Mouse (Mus musculus) CH12.LX (cell line): ENCODE results near the gene Ffar2. TPM values are rescaled to one million over a fixed set of nuclear protein-coding genes. Genes with fewer than 3 reads are reported as not detected.

Experiments
- DNase-seq: peaks from one replicate; pipeline ENCODE4 v3.0.0-alpha.2; 2013; ENCODE audit errors: extremely low read depth
- H3K27ac ChIP-seq: 2 replicates; pipeline ENCODE4 v1.5.1; 2012; ENCODE audit warnings: low read depth, mild to moderate bottlenecking, control low read depth, moderate library complexity; ENCODE audit not compliant: insufficient read depth
- H3K27me3 ChIP-seq: replicated peaks from 2 replicates; pipeline ENCODE3; 2012; ENCODE audit warnings: inconsistent platforms
- H3K36me3 ChIP-seq, 2 experiments: replicated peaks in 1 of 2; 2 replicates each; pipeline versions ENCODE3 to v1.6.1; 2012; ENCODE audit warnings: inconsistent platforms in 1 of 2, low read length in 1 of 2, mild to moderate bottlenecking in 1 of 2, mixed read lengths in 1 of 2, moderate library complexity in 1 of 2; ENCODE audit not compliant: control insufficient read depth in 1 of 2, insufficient read depth in 1 of 2
- H3K4me1 ChIP-seq, 2 experiments: 2 replicates each; pipeline ENCODE4 v1.6.1; 2012; ENCODE audit warnings: inconsistent platforms in 1 of 2, moderate library complexity in 1 of 2; ENCODE audit not compliant: insufficient read depth in 2 of 2, control insufficient read depth in 1 of 2
- H3K4me2 ChIP-seq: 2 replicates; pipeline ENCODE4 v1.6.1; 2012; ENCODE audit warnings: low read depth, mild to moderate bottlenecking, control low read depth; ENCODE audit not compliant: poor library complexity, insufficient read depth, severe bottlenecking
- H3K4me3 ChIP-seq, 3 experiments: fragments of 150-350 bp in 1 of 3; sonication (generic) in 1 of 3; replicated peaks in 1 of 3; 2 replicates each; pipeline versions ENCODE3 to v1.5.1; 2011 to 2012; ENCODE audit warnings: low read depth in 2 of 3, low read length in 2 of 3, mild to moderate bottlenecking in 2 of 3, moderate library complexity in 2 of 3, control low read depth in 1 of 3, improper control_type of control experiment in 1 of 3, inconsistent platforms in 1 of 3, mixed read lengths in 1 of 3; ENCODE audit not compliant: poor library complexity in 1 of 3
- H3K79me2 ChIP-seq: replicated peaks from 2 replicates; pipeline ENCODE4 v1.6.1; 2012; ENCODE audit warnings: mild to moderate bottlenecking, moderate library complexity; ENCODE audit not compliant: control insufficient read depth, poor library complexity, insufficient read depth, severe bottlenecking; ENCODE audit errors: extremely low read depth
- H3K9ac ChIP-seq: 2 replicates; pipeline ENCODE4 v1.6.1; 2012; ENCODE audit warnings: low read depth, mild to moderate bottlenecking, control low read depth, moderate library complexity; ENCODE audit not compliant: insufficient read depth
- H3K9me3 ChIP-seq: replicated peaks from 2 replicates; pipeline ENCODE3; 2012; ENCODE audit warnings: low read length, inconsistent platforms, mixed read lengths
- BHLHE40 ChIP-seq: IDR thresholded peaks from 2 replicates; pipeline ENCODE4 v1.6.1; 2011; ENCODE audit warnings: mild to moderate bottlenecking, low read depth, low read length, improper control_type of control experiment
- CHD1 ChIP-seq: IDR thresholded peaks from 2 replicates; pipeline ENCODE4 v1.6.1; 2012; ENCODE audit warnings: low read depth, low read length, improper control_type of control experiment, inconsistent platforms
- CHD2 ChIP-seq: IDR thresholded peaks from 2 replicates; pipeline ENCODE4 v1.6.1; 2011; ENCODE audit warnings: low read length, improper control_type of control experiment
- E2F4 ChIP-seq: IDR thresholded peaks from 2 replicates; pipeline ENCODE4 v1.6.1; 2011; ENCODE audit warnings: low read depth, low read length, improper control_type of control experiment; ENCODE audit not compliant: insufficient replicate concordance
- ELF1 ChIP-seq: IDR thresholded peaks from 2 replicates; pipeline ENCODE4 v1.6.1; 2014; ENCODE audit warnings: low read depth, mild to moderate bottlenecking, inconsistent platforms, low read length, improper control_type of control experiment
- GABPA ChIP-seq: IDR thresholded peaks from 2 replicates; pipeline ENCODE4 v1.6.1; 2012; ENCODE audit warnings: low read depth, low read length, improper control_type of control experiment, inconsistent platforms; ENCODE audit not compliant: insufficient replicate concordance
- HCFC1 ChIP-seq: IDR thresholded peaks from 2 replicates; pipeline ENCODE4 v1.6.1; 2012; ENCODE audit warnings: low read depth, mild to moderate bottlenecking, inconsistent platforms, low read length, improper control_type of control experiment
- IRF4 ChIP-seq: IDR thresholded peaks from 2 replicates; pipeline ENCODE4 v1.6.1; 2014; ENCODE audit warnings: low read depth, mild to moderate bottlenecking, inconsistent platforms, low read length, improper control_type of control experiment
- KAT2A ChIP-seq: IDR thresholded peaks from 2 replicates; pipeline ENCODE4 v1.6.1; 2012; ENCODE audit warnings: low read length, improper control_type of control experiment, inconsistent platforms; ENCODE audit not compliant: insufficient replicate concordance
- MAFK ChIP-seq: IDR thresholded peaks from 2 replicates; pipeline ENCODE4 v1.6.1; 2011; ENCODE audit warnings: low read length, improper control_type of control experiment; ENCODE audit not compliant: insufficient replicate concordance
- MAZ ChIP-seq: IDR thresholded peaks from 2 replicates; pipeline ENCODE4 v1.6.1; 2012; ENCODE audit warnings: low read depth, mild to moderate bottlenecking, inconsistent platforms, low read length, improper control_type of control experiment, moderate library complexity
- MEF2A ChIP-seq: IDR thresholded peaks from 2 replicates; pipeline ENCODE4 v1.6.1; 2014; ENCODE audit warnings: low read depth, mild to moderate bottlenecking, inconsistent platforms, low read length, improper control_type of control experiment, borderline replicate concordance
- MXI1 ChIP-seq: IDR thresholded peaks from 2 replicates; pipeline ENCODE4 v1.6.1; 2011; ENCODE audit warnings: mild to moderate bottlenecking, low read depth, low read length, improper control_type of control experiment
- MYC ChIP-seq: IDR thresholded peaks from 2 replicates; pipeline ENCODE4 v1.6.1; 2011; ENCODE audit warnings: low read depth, mild to moderate bottlenecking, improper control_type of control experiment, low read length
- NELFE ChIP-seq: IDR thresholded peaks from 2 replicates; pipeline ENCODE4 v1.6.1; 2011; ENCODE audit warnings: low read depth, low read length, improper control_type of control experiment
- NRF1 ChIP-seq: IDR thresholded peaks from 2 replicates; pipeline ENCODE4 v1.6.1; 2014; ENCODE audit warnings: low read depth, mild to moderate bottlenecking, inconsistent platforms, low read length, improper control_type of control experiment, moderate library complexity
- PAX5 ChIP-seq: IDR thresholded peaks from 2 replicates; pipeline ENCODE4 v1.6.1; 2012; ENCODE audit warnings: low read length, inconsistent platforms, mixed read lengths
- POLR2AphosphoS2 ChIP-seq: IDR thresholded peaks from 2 replicates; pipeline ENCODE4 v1.6.1; 2011; ENCODE audit warnings: low read depth, low read length, improper control_type of control experiment
- RAD21 ChIP-seq: IDR thresholded peaks from 2 replicates; pipeline ENCODE4 v1.6.1; 2011; ENCODE audit warnings: low read depth, mild to moderate bottlenecking, low read length, improper control_type of control experiment, moderate library complexity
- RCOR1 ChIP-seq: conservative IDR thresholded peaks from 2 replicates; pipeline ENCODE4 v1.6.1; 2012; ENCODE audit warnings: low read depth, mild to moderate bottlenecking, inconsistent platforms, low read length, improper control_type of control experiment
- TBP ChIP-seq: conservative IDR thresholded peaks from 2 replicates; pipeline ENCODE4 v1.6.1; 2011; ENCODE audit warnings: low read depth, low read length, improper control_type of control experiment
- USF1 ChIP-seq: IDR thresholded peaks from 2 replicates; pipeline ENCODE4 v1.6.1; 2014; ENCODE audit warnings: low read depth, mild to moderate bottlenecking, inconsistent platforms, low read length, improper control_type of control experiment
- USF2 ChIP-seq: conservative IDR thresholded peaks from 2 replicates; pipeline ENCODE4 v1.6.1; 2011; ENCODE audit warnings: low read depth, low read length, improper control_type of control experiment
- ZC3H11A ChIP-seq: IDR thresholded peaks from 2 replicates; pipeline ENCODE4 v1.6.1; 2012; ENCODE audit warnings: low read depth, mild to moderate bottlenecking, inconsistent platforms, low read length, improper control_type of control experiment
- ZKSCAN1 ChIP-seq: IDR thresholded peaks from 2 replicates; pipeline ENCODE4 v1.6.1; 2012; ENCODE audit warnings: low read depth, inconsistent platforms, low read length, improper control_type of control experiment, borderline replicate concordance
- ZMIZ1 ChIP-seq: IDR thresholded peaks from 2 replicates; pipeline ENCODE4 v1.6.1; 2012; ENCODE audit warnings: low read depth, mild to moderate bottlenecking, inconsistent platforms, low read length, improper control_type of control experiment
- ZNF384 ChIP-seq: IDR thresholded peaks from 2 replicates; pipeline ENCODE4 v1.6.1; 2012; ENCODE audit warnings: low read depth, low read length, improper control_type of control experiment, inconsistent platforms
- dilution Hi-C: fragments of 300-500 bp; cut with MboI; formaldehyde crosslinking; loops from 2 replicates; pipeline ENCODE4 v1.14.3; 2020; ENCODE audit warnings: low sequenced_read_pairs; ENCODE audit not compliant: extremely low pct_unique_long_range_greater_than_20kb, extremely low pct_ligation_motif_present
- in situ Hi-C: fragments of 300-500 bp; cut with MboI; formaldehyde crosslinking; loops from 3 replicates; pipeline ENCODE4 v1.14.3; 2019; ENCODE audit warnings: low sequenced_read_pairs, low pct_ligation_motif_present, low pct_unique_long_range_greater_than_20kb, mixed read lengths
- polyA plus RNA-seq: library from polyadenylated mRNA; unstranded; fragments of >175 nt; gene quantifications from 2 replicates; pipeline ENCODE4 v1.2.1, GENCODE M21; 2012; ENCODE audit warnings: low read depth; ENCODE audit not compliant: insufficient read length
- total RNA-seq, 2 experiments: library from RNA; depleted of rRNA; stranded (reverse); fragments of 300-350 nt in 1 of 2; fragments of >200 nt in 1 of 2; gene quantifications; 2 replicates each; pipeline ENCODE4 v1.2.3; 2012 to 2014

Ffar2 gene
- total and polyA plus RNA-seq, 3 experiments, result 0.08 to 0.51 TPM; not detected in 1

- in situ Hi-C loops, result no loop called here
- no peak for DNase-seq
- no peak overlapping the region for H3K4me3 ChIP-seq
- no peaks in the 10 kb centered on the region for H3K27me3 ChIP-seq
- H3K36me3 ChIP-seq, result no peaks in the 10 kb centered on the region
- no peaks in the 10 kb centered on the region for H3K9me3 ChIP-seq
- TF ChIP-seq PAX5 (no peak), NRF1 (no peak), RCOR1 (no peak), BHLHE40 (no peak), KAT2A (no peak), ZNF384 (no peak), MYC (no peak), MAFK (no peak), RAD21 (no peak), POLR2AphosphoS2 (no peak), MXI1 (no peak), CHD1 (no peak), CHD2 (no peak), ZKSCAN1 (no peak), E2F4 (no peak), MAZ (no peak), HCFC1 (no peak)
- TF ChIP-seq, all 38 proteins: peak for 0
- no peak overlapping the region for H3K4me2 ChIP-seq
- H3K27ac ChIP-seq, result no peak overlapping the region
- no peaks in the 10 kb centered on the region for H3K79me2 ChIP-seq
- peaks cover 0 to 15% of the 10 kb centered on the region in 2 experiments; a peak in 2 of 4 replicates for H3K4me1 ChIP-seq
- dilution Hi-C loops, result no loop called here
- H3K9ac ChIP-seq, result no peak overlapping the region
Measured at GRCm38 (mm10) chr7:30785721-30786546, 37.6 kb downstream of the Ffar2 start.

GRCm38 (mm10) chr7:30785154-30785553 lies 38.4 kb downstream of the Ffar2 start:
- H3K9ac ChIP-seq, result no peak overlapping the region
- no peak overlapping the region for H3K4me3 ChIP-seq
- no peaks in the 10 kb centered on the region for H3K27me3 ChIP-seq
- no peak overlapping the region for H3K4me2 ChIP-seq
- H3K4me1 ChIP-seq, result peaks cover 0 to 15% of the 10 kb centered on the region in 2 experiments; a peak in 2 of 4 replicates
- DNase-seq, result no peak
- H3K9me3 ChIP-seq, result no peaks in the 10 kb centered on the region
- no peaks in the 10 kb centered on the region for H3K79me2 ChIP-seq
- no peak overlapping the region for H3K27ac ChIP-seq
- in situ Hi-C loops, result no loop called here
- dilution Hi-C loops, result no loop called here
- no peaks in the 10 kb centered on the region for H3K36me3 ChIP-seq
- TF ChIP-seq CHD2, result no peak
- no peak for TF ChIP-seq USF2
- TF ChIP-seq NELFE, result no peak
- no peak for TF ChIP-seq ZMIZ1
- TF ChIP-seq E2F4, result no peak
- TF ChIP-seq USF1, result no peak
- TF ChIP-seq PAX5, result no peak
- TF ChIP-seq IRF4, result no peak
- TF ChIP-seq HCFC1, result no peak
- TF ChIP-seq POLR2AphosphoS2, result no peak
- no peak for TF ChIP-seq CHD1
- TF ChIP-seq MEF2A, result no peak
- no peak for TF ChIP-seq ZC3H11A
- TF ChIP-seq MXI1, result no peak
- no peak for TF ChIP-seq MAZ
- TF ChIP-seq GABPA, result no peak
- no peak for TF ChIP-seq TBP
- no peak for TF ChIP-seq ELF1
- TF ChIP-seq, all 38 proteins: peak for 0
